In genomic region chr1:65223654-65224053, GRCm38 (mm10) we compare ENCODE assay signal across 21 mouse cellular contexts. TPM values are rescaled to one million over a fixed set of nuclear protein-coding genes. Genes with fewer than 3 reads are reported as not detected.
"Had no signal": no experiment of that assay in that cellular context is flagged by ENCODE, and none has a peak within 500 bp of the region (broad histone marks: within the 10 kb centered on the region; RNA-seq: fewer than 3 reads in every experiment).

No protein-coding gene starts in this region.

- H3K4me3 ChIP-seq: neural tube, embryonic 12.5 days; neural tube, embryonic 13.5 days; neural tube, embryonic 15.5 days; stomach, embryonic 15.5 days had no signal

- H3K27ac ChIP-seq: neural tube, embryonic 12.5 days; neural tube, embryonic 13.5 days; neural tube, embryonic 15.5 days; stomach, embryonic 15.5 days; stomach, postnatal 0 days had no signal

- H3K9ac ChIP-seq: neural tube, embryonic 12.5 days; neural tube, embryonic 13.5 days; neural tube, embryonic 15.5 days; stomach, embryonic 15.5 days had no signal

- H3K4me1 ChIP-seq: neural tube, embryonic 12.5 days; neural tube, embryonic 13.5 days; neural tube, embryonic 15.5 days; stomach, embryonic 15.5 days had no signal

- H3K27me3 ChIP-seq: neural tube, embryonic 12.5 days; neural tube, embryonic 13.5 days; neural tube, embryonic 15.5 days; stomach, embryonic 15.5 days had no signal

- DNase-seq: retina, postnatal 1 day; right cerebral cortex, adult 18-20 months; right cerebral cortex, postnatal 14 days; right cerebral cortex, postnatal 25 days; right cerebral cortex, postnatal 4 days; spleen, adult 18-20 months; thymus, adult 2 months; thymus, postnatal 14 days; thymus, postnatal 25 days; thymus, postnatal 36 days; thymus, postnatal 4 days had no signal

- H3K9me3 ChIP-seq: neural tube, embryonic 12.5 days; neural tube, embryonic 13.5 days; neural tube, embryonic 15.5 days; stomach, embryonic 15.5 days had no signal

RNA-seq across cellular contexts. Expression of gene Pth2r, which starts 58.2 kb away (rescaled TPM):
- polyA plus RNA-seq: small intestine, adult 2 months; spleen, adult 2 months; stomach, embryonic 14.5 days; stomach, embryonic 15.5 days; stomach, embryonic 16.5 days; stomach, postnatal 0 days; thymus, postnatal 0 days had no signal
